Mouse (Mus musculus): ENCODE data around the gene Tbc1d22b. TPM values are rescaled to one million over a fixed set of nuclear protein-coding genes. Genes with fewer than 3 reads are reported as not detected.

The Tbc1d22b gene
- total and polyA plus RNA-seq, 3 experiments: 8.0 to 53.8 (median 30.7) TPM

DNA sequence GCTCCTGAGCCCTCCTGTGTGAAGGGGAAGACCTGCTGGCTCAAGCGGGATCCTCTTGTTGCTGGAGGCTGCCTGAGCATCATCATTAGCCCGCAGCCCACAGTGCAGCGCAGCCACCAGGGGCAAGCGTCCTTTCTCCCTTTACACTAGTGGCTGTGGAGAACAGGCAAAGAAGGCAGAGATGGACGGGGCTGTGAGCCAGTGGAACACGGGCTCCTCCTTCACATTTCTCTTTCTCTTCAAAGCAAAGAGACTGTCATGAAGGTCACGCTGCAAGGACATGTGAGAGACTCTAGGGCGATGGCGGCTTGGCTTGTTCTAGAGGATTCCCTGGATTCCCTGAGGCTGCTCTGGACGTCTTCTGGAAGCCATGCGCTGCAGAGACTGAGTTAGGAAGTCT is 91.4 kb downstream of the Tbc1d22b start:
- H3K9ac ChIP-seq (ENCODE audit: control insufficient read depth, low read depth, low read length, poor library complexity, severe bottlenecking): no peak overlapping the region
- H3K27me3 ChIP-seq (ENCODE audit: control insufficient read depth in 1 of 2, insufficient read depth in 2 of 2, low read length in 2 of 2): no peaks in the 10 kb centered on the region
- H3K79me2 ChIP-seq (ENCODE audit: control insufficient read depth, insufficient read depth, low read length, poor library complexity): no peaks in the 10 kb centered on the region
- H3K4me3 ChIP-seq (ENCODE audit: control insufficient read depth in 1 of 2, insufficient read depth in 1 of 2, low read depth in 2 of 2, low read length in 2 of 2): no peak overlapping the region
- H3K36me3 ChIP-seq (ENCODE audit: control insufficient read depth in 1 of 2, insufficient read depth in 2 of 2, low read length in 2 of 2): peaks cover 6 to 18% of the 10 kb centered on the region in 2 experiments
- peaks cover 11 to 20% of the 10 kb centered on the region in 2 experiments for H3K4me1 ChIP-seq (ENCODE audit: control insufficient read depth in 1 of 2, insufficient read depth in 2 of 2, low read length in 2 of 2)
- H3K9me3 ChIP-seq (replicated peaks; ENCODE audit: insufficient read depth, low read length): no peaks in the 10 kb centered on the region
- no peak overlapping the region for H3K27ac ChIP-seq (ENCODE audit: control insufficient read depth, low read depth, low read length)
- no peak for TF ChIP-seq ELF1 (IDR thresholded peaks at IDR 0.05; ENCODE audit: low read depth, low read length)
- no peak for TF ChIP-seq RAD21 (IDR thresholded peaks at IDR 0.05; ENCODE audit: low read depth, low read length)
- TF ChIP-seq SIN3A (IDR thresholded peaks at IDR 0.05; ENCODE audit: low read length): no peak
- DNase-seq (ENCODE audit: low read depth, low spot score): no peak

DNA sequence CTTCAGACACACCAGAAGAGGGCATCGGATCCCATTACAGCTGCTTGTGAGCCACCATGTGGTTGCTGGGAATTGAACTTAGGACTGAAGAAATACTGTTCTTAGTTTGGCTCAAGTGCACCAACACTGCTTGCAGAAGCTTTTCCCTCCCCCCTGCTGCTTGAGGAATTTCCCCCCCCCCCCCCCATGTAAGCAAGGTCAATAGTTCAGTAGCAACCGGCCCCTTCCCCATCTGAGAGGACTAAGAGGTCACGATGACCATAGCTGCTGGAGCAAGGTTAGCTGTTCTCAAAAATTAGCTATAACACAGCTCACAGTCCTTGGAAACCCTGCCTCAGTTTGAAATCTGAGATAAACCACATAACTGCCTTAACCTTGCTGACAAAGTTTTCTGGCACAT is 92.6 kb downstream of the Tbc1d22b start:
- peaks cover 5 to 6% of the 10 kb centered on the region in 2 experiments for H3K36me3 ChIP-seq (ENCODE audit: control insufficient read depth in 1 of 2, insufficient read depth in 2 of 2, low read length in 2 of 2)
- H3K27me3 ChIP-seq (ENCODE audit: control insufficient read depth in 1 of 2, insufficient read depth in 2 of 2, low read length in 2 of 2): no peaks in the 10 kb centered on the region
- no peak overlapping the region for H3K9ac ChIP-seq (ENCODE audit: control insufficient read depth, low read depth, low read length, poor library complexity, severe bottlenecking)
- H3K79me2 ChIP-seq (ENCODE audit: control insufficient read depth, insufficient read depth, low read length, poor library complexity): no peaks in the 10 kb centered on the region
- H3K27ac ChIP-seq (ENCODE audit: control insufficient read depth, low read depth, low read length): no peak overlapping the region
- H3K4me1 ChIP-seq (ENCODE audit: control insufficient read depth in 1 of 2, insufficient read depth in 2 of 2, low read length in 2 of 2): peaks cover 5 to 10% of the 10 kb centered on the region in 2 experiments
- no peak overlapping the region for H3K4me3 ChIP-seq (ENCODE audit: control insufficient read depth in 1 of 2, insufficient read depth in 1 of 2, low read depth in 2 of 2, low read length in 2 of 2)
- no peaks in the 10 kb centered on the region for H3K9me3 ChIP-seq (replicated peaks; ENCODE audit: insufficient read depth, low read length)
- TF ChIP-seq KAT2A (conservative IDR thresholded peaks at IDR 0.05; ENCODE audit: low read depth, low read length): no peak
- TF ChIP-seq MYC (IDR thresholded peaks at IDR 0.05; ENCODE audit: low read depth, low read length): no peak
- TF ChIP-seq ZMIZ1 (IDR thresholded peaks at IDR 0.05; ENCODE audit: low read depth, low read length): no peak
- no peak for TF ChIP-seq SMC3 (IDR thresholded peaks at IDR 0.05; ENCODE audit: low read depth, low read length)
- TF ChIP-seq POLR2A (IDR thresholded peaks at IDR 0.05; ENCODE audit: control insufficient read depth in 1 of 2, insufficient read depth in 1 of 2, low read depth in 1 of 2, low read length in 2 of 2, poor library complexity in 1 of 2): no peak
- no peak for TF ChIP-seq ZC3H11A (IDR thresholded peaks at IDR 0.05; ENCODE audit: low read depth, low read length)
- no peak for TF ChIP-seq TCF12 (IDR thresholded peaks at IDR 0.05; ENCODE audit: low read depth, low read length)
- no peak for TF ChIP-seq USF2 (IDR thresholded peaks at IDR 0.05; ENCODE audit: borderline replicate concordance in 1 of 2, insufficient read depth in 1 of 2, low read depth in 1 of 2, low read length in 2 of 2)
- no peak for TF ChIP-seq MAFK (IDR thresholded peaks at IDR 0.05; ENCODE audit: borderline replicate concordance, low read depth, low read length)
- no peak for TF ChIP-seq GABPA (IDR thresholded peaks at IDR 0.05; ENCODE audit: low read depth, low read length)
- TF ChIP-seq NRF1 (IDR thresholded peaks at IDR 0.05; ENCODE audit: insufficient read depth, low read depth, low read length, poor library complexity, severe bottlenecking): no peak
- TF ChIP-seq SIN3A (IDR thresholded peaks at IDR 0.05; ENCODE audit: low read length): no peak
- TF ChIP-seq NELFE (IDR thresholded peaks at IDR 0.05; ENCODE audit: low read depth, low read length): no peak
- no peak for TF ChIP-seq CHD2 (IDR thresholded peaks at IDR 0.05; ENCODE audit: low read length)
- no peak for TF ChIP-seq MAZ (IDR thresholded peaks at IDR 0.05; ENCODE audit: low read depth, low read length)
- no peak for TF ChIP-seq ZNF384 (IDR thresholded peaks at IDR 0.05; ENCODE audit: low read depth, low read length)
- DNase-seq (ENCODE audit: low read depth, low spot score): no peak

Other genes with a start within 250 kb of the Tbc1d22b start
- gene Pi16, start 232.1 kb upstream of the Tbc1d22b start, total RNA-seq (2012; rRNA removed): 0.08 and 0.16 TPM in 2 replicates
- under 1 TPM in 1 of 2 experiments, not detected in 1; 0.42 TPM for gene Pi16, start 232.1 kb upstream of the Tbc1d22b start, polyA plus RNA-seq (2012; ENCODE audit: insufficient read depth in 1 of 2, insufficient read length in 2 of 2, low read depth in 1 of 2, low replicate concordance in 2 of 2, missing spikeins in 1 of 2)
- gene Mtch1, start 201.9 kb upstream of the Tbc1d22b start, total RNA-seq (2012; rRNA removed): 119 and 143 TPM in 2 replicates
- gene Mtch1, start 201.9 kb upstream of the Tbc1d22b start, polyA plus RNA-seq (2012; ENCODE audit: insufficient read depth in 1 of 2, insufficient read length in 2 of 2, low read depth in 1 of 2, low replicate concordance in 2 of 2, missing spikeins in 1 of 2): 100 to 1,000 TPM; 147 to 233 TPM
- gene Fgd2, start 188.9 kb upstream of the Tbc1d22b start, total RNA-seq (2012; rRNA removed): 0.07 and 0.23 TPM in 2 replicates
- gene Fgd2, start 188.9 kb upstream of the Tbc1d22b start, polyA plus RNA-seq (2012; ENCODE audit: insufficient read depth in 1 of 2, insufficient read length in 2 of 2, low read depth in 1 of 2, low replicate concordance in 2 of 2, missing spikeins in 1 of 2): under 1 TPM in 1 of 2 experiments, not detected in 1; 0.39 TPM
- 27.8 and 30.6 TPM in 2 replicates for gene Pim1, start 59.0 kb upstream of the Tbc1d22b start, total RNA-seq (2012; rRNA removed)
- gene Pim1, start 59.0 kb upstream of the Tbc1d22b start, polyA plus RNA-seq (2012; ENCODE audit: insufficient read depth in 1 of 2, insufficient read length in 2 of 2, low read depth in 1 of 2, low replicate concordance in 2 of 2, missing spikeins in 1 of 2): 10 to 100 TPM in 1 of 2 experiments, not detected in 1; 52.1 TPM
- 0.31 and 0.88 TPM in 2 replicates for gene Gm17657, start 147 bp upstream of the Tbc1d22b start, total RNA-seq (2012; rRNA removed)
- 1 to 10 TPM in 1 of 2 experiments, not detected in 1; 2.7 TPM for gene Gm17657, start 147 bp upstream of the Tbc1d22b start, polyA plus RNA-seq (2012; ENCODE audit: insufficient read depth in 1 of 2, insufficient read length in 2 of 2, low read depth in 1 of 2, low replicate concordance in 2 of 2, missing spikeins in 1 of 2)
- gene Tmem217, start 2.6 kb downstream of the Tbc1d22b start, total RNA-seq (2012; rRNA removed): 2.3 and 2.5 TPM in 2 replicates
- 1 to 10 TPM in 1 of 2 experiments, not detected in 1; 4.5 TPM for gene Tmem217, start 2.6 kb downstream of the Tbc1d22b start, polyA plus RNA-seq (2012; ENCODE audit: insufficient read depth in 1 of 2, insufficient read length in 2 of 2, low read depth in 1 of 2, low replicate concordance in 2 of 2, missing spikeins in 1 of 2)
- gene Rnf8, start 65.0 kb downstream of the Tbc1d22b start, total RNA-seq (2012; rRNA removed): 32.9 and 40.3 TPM in 2 replicates
- 10 to 100 TPM in 1 of 2 experiments, not detected in 1; 49.2 TPM for gene Rnf8, start 65.0 kb downstream of the Tbc1d22b start, polyA plus RNA-seq (2012; ENCODE audit: insufficient read depth in 1 of 2, insufficient read length in 2 of 2, low read depth in 1 of 2, low replicate concordance in 2 of 2, missing spikeins in 1 of 2)
- 3.1 and 3.4 TPM in 2 replicates for gene Gm28043, start 65.1 kb downstream of the Tbc1d22b start, total RNA-seq (2012; rRNA removed)
- 1 to 10 TPM in 1 of 2 experiments, not detected in 1; 1.3 TPM for gene Gm28043, start 65.1 kb downstream of the Tbc1d22b start, polyA plus RNA-seq (2012; ENCODE audit: insufficient read depth in 1 of 2, insufficient read length in 2 of 2, low read depth in 1 of 2, low replicate concordance in 2 of 2, missing spikeins in 1 of 2)
- gene Cmtr1, start 110.8 kb downstream of the Tbc1d22b start, total RNA-seq (2012; rRNA removed): 77.9 and 82.2 TPM in 2 replicates
- 10 to 100 TPM; 47.3 to 99.6 TPM for gene Cmtr1, start 110.8 kb downstream of the Tbc1d22b start, polyA plus RNA-seq (2012; ENCODE audit: insufficient read depth in 1 of 2, insufficient read length in 2 of 2, low read depth in 1 of 2, low replicate concordance in 2 of 2, missing spikeins in 1 of 2)
- 12.2 and 13.4 TPM in 2 replicates for gene Ccdc167, start 167.3 kb downstream of the Tbc1d22b start, total RNA-seq (2012; rRNA removed)
- 10 to 100 TPM in 1 of 2 experiments, not detected in 1; 12.1 TPM for gene Ccdc167, start 167.3 kb downstream of the Tbc1d22b start, polyA plus RNA-seq (2012; ENCODE audit: insufficient read depth in 1 of 2, insufficient read length in 2 of 2, low read depth in 1 of 2, low replicate concordance in 2 of 2, missing spikeins in 1 of 2)

Measured in MEL (cell line).